Mouse (Mus musculus): ENCODE measurements around the gene Zbed4. TPM values are rescaled to one million over a fixed set of nuclear protein-coding genes. Genes with fewer than 3 reads are reported as not detected.

Zbed4 gene
- total RNA-seq, 2 experiments from 2014 or later, result 11.7 to 12.2 TPM

DNA sequence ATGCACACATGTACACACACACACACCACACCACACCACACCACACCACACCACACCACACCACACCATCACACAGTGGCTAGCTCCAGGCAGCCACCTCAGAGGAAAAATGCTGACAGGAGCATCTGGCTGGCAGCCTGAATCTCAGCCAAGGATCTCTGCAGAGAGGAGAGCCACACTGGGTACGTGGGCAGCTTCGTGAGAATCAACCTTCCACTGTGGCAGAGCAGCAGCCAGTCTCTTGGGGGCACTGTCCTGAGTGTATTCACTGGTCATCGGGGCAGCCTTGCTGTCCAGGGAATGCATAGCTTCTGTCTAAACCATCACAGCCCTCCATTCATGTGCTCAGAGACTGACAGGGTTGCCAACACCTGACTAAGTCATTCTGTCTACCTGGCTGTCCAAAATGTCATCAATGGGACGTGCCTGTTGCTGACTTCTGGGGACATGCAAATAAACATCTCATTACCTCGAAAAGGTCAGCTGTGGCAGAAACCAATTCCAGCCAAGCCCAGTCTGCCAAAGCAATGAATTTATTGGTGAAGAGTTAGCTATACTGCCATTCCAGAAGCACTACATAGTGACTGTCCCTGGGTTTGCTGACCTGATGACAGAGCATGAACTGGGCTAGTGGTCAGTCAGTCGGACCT lies 78.5 kb downstream of the Zbed4 start:
- intact Hi-C loops (cut with DNase I), result loop anchor here (5.0 to 10.0 kb wide), 3 partner anchors 32 to 385 kb away; partner anchors contain the start of genes Pim3, Ppp6r2 and Trabd

DNA sequence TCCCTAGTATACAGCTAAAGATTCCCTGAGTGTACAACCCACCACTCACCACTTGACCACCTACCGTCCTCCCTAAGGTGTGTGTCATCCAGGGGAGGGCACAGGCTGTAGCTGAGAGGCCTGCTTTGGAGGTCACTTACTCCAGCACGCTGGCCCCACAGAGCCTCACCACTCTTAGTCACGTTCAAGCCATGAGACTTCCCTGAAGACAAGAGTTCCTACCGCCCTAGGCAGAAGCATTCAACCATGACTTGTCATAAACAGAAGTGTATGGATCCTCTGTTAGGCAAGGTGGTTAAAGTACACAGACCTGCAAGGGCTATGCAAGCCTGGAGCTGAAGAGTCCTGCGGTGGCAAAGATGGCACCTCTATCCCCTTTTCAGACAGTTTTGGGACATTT lies 79.2 kb downstream of the Zbed4 start:
- DNase-seq (ENCODE audit: low spot score in 2 of 2), result no peak
- intact Hi-C loops (cut with DNase I), result no loop called here

More for the DNA sequence above, 78.5 kb downstream of the Zbed4 start:
- peak in 1 of 2 experiments; percentile 77 for DNase-seq (ENCODE audit: low spot score in 2 of 2)

DNA sequence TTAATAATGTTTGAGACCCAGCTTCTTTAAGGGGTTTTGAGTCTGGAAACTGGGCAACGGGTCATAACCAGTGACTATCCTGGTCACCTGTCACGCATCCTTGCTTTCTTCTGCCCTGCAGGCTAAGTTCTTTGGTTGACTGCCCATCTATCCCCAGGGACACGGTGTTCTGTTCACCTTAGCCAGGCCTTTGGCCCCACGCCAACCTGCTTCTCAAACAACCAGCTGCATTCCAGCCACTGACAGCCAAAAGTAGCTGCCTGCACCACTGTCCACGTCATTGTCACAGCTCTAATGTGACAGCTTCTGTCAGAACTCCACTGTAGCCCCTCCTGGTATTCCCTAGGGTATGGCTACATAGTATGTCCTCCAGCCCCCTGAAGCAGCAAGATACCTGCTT lies 80.0 kb downstream of the Zbed4 start:
- intact Hi-C loops (cut with DNase I), result no loop called here
- DNase-seq (ENCODE audit: low spot score in 2 of 2), result no peak

DNA sequence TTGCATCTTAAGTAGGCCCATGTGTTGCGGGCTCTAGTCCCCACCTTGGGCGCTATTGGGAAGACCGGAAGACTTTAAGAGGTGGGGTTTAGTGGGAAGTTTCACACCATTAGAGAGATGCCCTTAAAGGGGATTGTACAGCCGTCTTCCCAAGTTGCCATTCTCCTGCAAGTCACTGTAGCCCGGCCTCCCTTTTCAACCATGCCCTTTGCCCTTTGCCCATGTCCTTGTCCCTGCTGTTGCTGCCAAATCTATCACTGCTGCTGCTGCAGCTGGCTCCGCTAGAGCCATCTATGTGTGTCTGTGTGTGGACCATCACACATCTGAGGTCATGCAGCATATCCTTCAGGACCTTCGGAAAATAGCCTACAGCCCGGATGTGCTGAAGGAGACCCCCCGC lies 81.1 kb downstream of the Zbed4 start:
- DNase-seq (ENCODE audit: low spot score in 2 of 2), result no peak
- intact Hi-C loops (cut with DNase I), result no loop called here

Other genes starting within 250 kb of the Zbed4 start
- gene Zdhhc25, start 151.4 kb upstream of the Zbed4 start, total RNA-seq (2021), result not detected
- gene Brd1, start 17.4 kb upstream of the Zbed4 start, total RNA-seq (2021), result 10 to 100 TPM; 50.5 to 52.7 TPM
- 10 to 100 TPM; 13.2 to 16.6 TPM for gene Alg12, start 67.7 kb downstream of the Zbed4 start, total RNA-seq (2021)
- gene Creld2, start 68.0 kb downstream of the Zbed4 start, total RNA-seq (2021), result 10 to 100 TPM; 27.3 to 27.8 TPM
- 10 to 100 TPM; 35.7 to 35.9 TPM for gene Pim3, start 110.5 kb downstream of the Zbed4 start, total RNA-seq (2021)
- gene Ttll8, start 202.8 kb downstream of the Zbed4 start, total RNA-seq (2021), result 1 to 10 TPM; 1.3 to 1.7 TPM
- gene Mlc1, start 227.3 kb downstream of the Zbed4 start, total RNA-seq (2021), result 100 to 1,000 TPM; 101 to 103 TPM
- gene Mov10l1, start 231.2 kb downstream of the Zbed4 start, total RNA-seq (2021), result not detected

Measured in left cerebral cortex, postnatal 25 days (tissue).